Mouse (Mus musculus) limb, embryonic 13.5 days (tissue): Measurements from ENCODE around the gene Sfxn5. TPM values are rescaled to one million over a fixed set of nuclear protein-coding genes. Genes with fewer than 3 reads are reported as not detected.

ENCODE experiments used
- ATAC-seq: fragments of 200-750 bp; cut with Nextera tagmentation; 2 replicates; pipeline ENCODE4 v1.8.0; 2017; ENCODE audit warnings: low read depth, moderate number of reproducible peaks, moderate TSS enrichment; ENCODE audit not compliant: low FRiP score
- H3K27ac ChIP-seq: fragments of 300-500 bp; sonication (generic); 2 replicates; pipeline ENCODE4 v1.5.1; 2015; ENCODE audit warnings: inconsistent platforms, mild to moderate bottlenecking, moderate library complexity
- H3K27me3 ChIP-seq: fragments of 300-500 bp; sonication (generic); 2 replicates; pipeline ENCODE4 v1.6.1; 2015; ENCODE audit warnings: mild to moderate bottlenecking, inconsistent platforms
- H3K36me3 ChIP-seq: fragments of 300-500 bp; sonication (generic); 2 replicates; pipeline ENCODE4 v1.6.1; 2015; ENCODE audit warnings: inconsistent platforms, mild to moderate bottlenecking, moderate library complexity
- H3K4me1 ChIP-seq: fragments of 300-500 bp; sonication (generic); 2 replicates; pipeline ENCODE4 v1.6.1; 2015; ENCODE audit warnings: inconsistent platforms
- H3K4me2 ChIP-seq: fragments of 300-500 bp; sonication (generic); replicated peaks from 2 replicates; pipeline ENCODE4 v1.6.1; 2015; ENCODE audit warnings: inconsistent platforms, mild to moderate bottlenecking, moderate library complexity
- H3K4me3 ChIP-seq: fragments of 300-500 bp; sonication (generic); 2 replicates; pipeline ENCODE4 v1.5.1; 2015; ENCODE audit warnings: moderate library complexity, mild to moderate bottlenecking, inconsistent platforms
- H3K9ac ChIP-seq: fragments of 300-500 bp; sonication (generic); 2 replicates; pipeline ENCODE4 v1.6.1; 2015; ENCODE audit warnings: mild to moderate bottlenecking, inconsistent platforms
- H3K9me3 ChIP-seq: fragments of 300-500 bp; sonication (generic); 2 replicates; pipeline ENCODE4 v1.6.1; 2016; ENCODE audit warnings: inconsistent platforms
- WGBS: fragments of 180-500 bp; shearing (Covaris S2); methylation state at CpG from one replicate; pipeline ENCODE4 v1.1.7; 2015; 5-methylcytosine and 5-hydroxymethylcytosine counted together
- polyA plus RNA-seq: library from polyadenylated mRNA; unstranded; fragments of >200 nt; fragmentation: Nextera tagmentation; extraction: Ambion mirVana; gene quantifications from 2 replicates; pipeline ENCODE4 v1.2.1, GENCODE M21; 2015

Sfxn5 gene
- polyA plus RNA-seq, 1 experiment from 2014 or later = 10.1 TPM

- Histone ChIP-seq H3K36me3 (no peaks in the 10 kb centered on the region), H3K4me3 (no peak overlapping the region), H3K9me3 (no peaks in the 10 kb centered on the region), H3K9ac (no peak overlapping the region), H3K4me2 (no peak overlapping the region), H3K27ac (no peak overlapping the region), H3K27me3 (peaks cover 19% of the 10 kb centered on the region), H3K4me1 (peaks cover 10% of the 10 kb centered on the region)
- 51% methylated on average over 6 of the region's 6 CpGs for WGBS
- ATAC-seq = no peak
Observed at GRCm38 (mm10) chr6:85331221-85331735, 1.9 kb downstream of the Sfxn5 start.

- Histone ChIP-seq H3K36me3 (no peaks in the 10 kb centered on the region), H3K9me3 (no peaks in the 10 kb centered on the region), H3K27ac (no peak overlapping the region), H3K4me2 (no peak overlapping the region), H3K27me3 (peaks cover 19% of the 10 kb centered on the region), H3K4me3 (no peak overlapping the region), H3K9ac (no peak overlapping the region), H3K4me1 (peaks cover 18% of the 10 kb centered on the region)
- ATAC-seq = no peak
- WGBS = 86% methylated on average over 4 of the region's 4 CpGs
Observed at GRCm38 (mm10) chr6:85329666-85330185, 3.5 kb downstream of the Sfxn5 start.

GRCm38 (mm10) chr6:85326564-85326963 is 6.7 kb downstream of the Sfxn5 start:
- Histone ChIP-seq H3K9ac (no peak overlapping the region), H3K4me3 (no peak overlapping the region), H3K9me3 (no peaks in the 10 kb centered on the region), H3K4me2 (no peak overlapping the region), H3K4me1 (peaks cover 9% of the 10 kb centered on the region), H3K36me3 (no peaks in the 10 kb centered on the region), H3K27ac (no peak overlapping the region), H3K27me3 (peaks cover 10% of the 10 kb centered on the region)
- no peak for ATAC-seq
- WGBS = 82% methylated on average over 4 of the region's 4 CpGs

GRCm38 (mm10) chr6:85325109-85325508 is 8.1 kb downstream of the Sfxn5 start:
- H3K4me2 ChIP-seq = no peak overlapping the region
- WGBS = 41% methylated on average over 2 of the region's 2 CpGs
- no peaks in the 10 kb centered on the region for H3K27me3 ChIP-seq
- H3K9me3 ChIP-seq = no peaks in the 10 kb centered on the region
- H3K4me3 ChIP-seq = no peak overlapping the region
- peak overlapping the region; percentile 39; the same call in 1 of the 2 replicates for H3K27ac ChIP-seq
- ATAC-seq = no peak
- peaks cover 9% of the 10 kb centered on the region for H3K4me1 ChIP-seq
- H3K36me3 ChIP-seq = no peaks in the 10 kb centered on the region
- no peak overlapping the region for H3K9ac ChIP-seq

- H3K4me2 ChIP-seq = no peak overlapping the region
- no peaks in the 10 kb centered on the region for H3K27me3 ChIP-seq
- 81% methylated on average over 6 of the region's 6 CpGs for WGBS
- 0 out of 2 replicates have a peak, but pooled peaks cover 6% of the 10 kb centered on the region for H3K9me3 ChIP-seq
- no peaks in the 10 kb centered on the region; the same call in 1 of the 2 replicates for H3K36me3 ChIP-seq
- no peak overlapping the region for H3K4me3 ChIP-seq
- H3K27ac ChIP-seq = no peak overlapping the region
- H3K9ac ChIP-seq = no peak overlapping the region
- H3K4me1 ChIP-seq = peaks cover 6% of the 10 kb centered on the region
- ATAC-seq = no peak
Observed at GRCm38 (mm10) chr6:85320445-85320866, 12.8 kb downstream of the Sfxn5 start.

- Histone ChIP-seq H3K4me3 (no peak overlapping the region), H3K4me1 (peaks cover 7% of the 10 kb centered on the region), H3K36me3 (no peaks in the 10 kb centered on the region; the same call in 1 of the 2 replicates), H3K9ac (no peak overlapping the region), H3K4me2 (no peak overlapping the region), H3K9me3 (0 out of 2 replicates have a peak, but pooled peaks cover 6% of the 10 kb centered on the region), H3K27me3 (no peaks in the 10 kb centered on the region), H3K27ac (no peak overlapping the region)
- whole genome bisulfite sequencing = 89% methylated on average over 2 of the region's 2 CpGs
- ATAC-seq = no peak
Observed at GRCm38 (mm10) chr6:85316211-85316610, 17.0 kb downstream of the Sfxn5 start.

GRCm38 (mm10) chr6:85314064-85314798 is 19.0 kb downstream of the Sfxn5 start:
- Histone ChIP-seq H3K4me3 (no peak overlapping the region), H3K4me2 (no peak overlapping the region), H3K36me3 (no peaks in the 10 kb centered on the region), H3K9ac (peak overlapping the region; percentile 31; the same call in 1 of the 2 replicates), H3K27ac (no peak overlapping the region; the same call in 1 of the 2 replicates), H3K9me3 (no peaks in the 10 kb centered on the region), H3K4me1 (peaks cover 7% of the 10 kb centered on the region), H3K27me3 (no peaks in the 10 kb centered on the region)
- 50% methylated on average over 9 of the region's 9 CpGs for WGBS
- no peak for ATAC-seq

- no peaks in the 10 kb centered on the region for H3K9me3 ChIP-seq
- H3K36me3 ChIP-seq = no peaks in the 10 kb centered on the region
- H3K4me1 ChIP-seq = peaks cover 5% of the 10 kb centered on the region
- no peaks in the 10 kb centered on the region for H3K27me3 ChIP-seq
- WGBS = 69% methylated on average over 4 of the region's 4 CpGs
- H3K4me3 ChIP-seq = no peak overlapping the region
- no peak overlapping the region for H3K9ac ChIP-seq
- no peak overlapping the region for H3K27ac ChIP-seq
- no peak overlapping the region for H3K4me2 ChIP-seq
- no peak for ATAC-seq
Observed at GRCm38 (mm10) chr6:85307894-85308293, 25.3 kb downstream of the Sfxn5 start.

GRCm38 (mm10) chr6:85306375-85306774 is 26.8 kb downstream of the Sfxn5 start:
- no peak overlapping the region for H3K4me2 ChIP-seq
- no peaks in the 10 kb centered on the region for H3K36me3 ChIP-seq
- ATAC-seq = no peak
- no peak overlapping the region for H3K9ac ChIP-seq
- peaks cover 14% of the 10 kb centered on the region for H3K4me1 ChIP-seq
- H3K27me3 ChIP-seq = no peaks in the 10 kb centered on the region
- no peaks in the 10 kb centered on the region for H3K9me3 ChIP-seq
- no peak overlapping the region for H3K4me3 ChIP-seq
- 82% methylated on average over 3 of the region's 3 CpGs for WGBS
- H3K27ac ChIP-seq = no peak overlapping the region

GRCm38 (mm10) chr6:85305826-85306225 is 27.4 kb downstream of the Sfxn5 start:
- Histone ChIP-seq H3K27me3 (no peaks in the 10 kb centered on the region), H3K36me3 (no peaks in the 10 kb centered on the region), H3K9me3 (no peaks in the 10 kb centered on the region), H3K4me3 (no peak overlapping the region), H3K4me1 (peaks cover 14% of the 10 kb centered on the region), H3K27ac (no peak overlapping the region), H3K4me2 (no peak overlapping the region), H3K9ac (no peak overlapping the region)
- ATAC-seq = no peak

GRCm38 (mm10) chr6:85304966-85305365 is 28.3 kb downstream of the Sfxn5 start:
- no peaks in the 10 kb centered on the region for H3K36me3 ChIP-seq
- no peak overlapping the region for H3K9ac ChIP-seq
- H3K4me2 ChIP-seq = no peak overlapping the region
- peaks cover 14% of the 10 kb centered on the region for H3K4me1 ChIP-seq
- H3K27me3 ChIP-seq = no peaks in the 10 kb centered on the region
- 83% methylated on average over 5 of the region's 5 CpGs for WGBS
- H3K9me3 ChIP-seq = no peaks in the 10 kb centered on the region
- H3K4me3 ChIP-seq = no peak overlapping the region
- ATAC-seq = no peak
- no peak overlapping the region for H3K27ac ChIP-seq

- Histone ChIP-seq H3K27ac (peak overlapping the region; percentile 86), H3K4me1 (peaks cover 14% of the 10 kb centered on the region), H3K4me3 (no peak overlapping the region), H3K9ac (no peak overlapping the region), H3K27me3 (no peaks in the 10 kb centered on the region), H3K36me3 (no peaks in the 10 kb centered on the region), H3K9me3 (no peaks in the 10 kb centered on the region), H3K4me2 (no peak overlapping the region; the same call in 1 of the 2 replicates)
- peak; percentile 91 for ATAC-seq
- WGBS = 34% methylated on average over 3 of the region's 3 CpGs
Observed at GRCm38 (mm10) chr6:85302326-85303055, 30.7 kb downstream of the Sfxn5 start.
